Mouse (Mus musculus): ENCODE measurements around the gene Olfr773.
A peak's percentile ranks its signal among the peaks of the same experiment; 100 is the strongest.
"Not testable (repeated sequence)": the region's sequence is repeated elsewhere in the genome, so short reads cannot be mapped to it uniquely, and the experiment has no call there.

Olfr773 gene

DNA sequence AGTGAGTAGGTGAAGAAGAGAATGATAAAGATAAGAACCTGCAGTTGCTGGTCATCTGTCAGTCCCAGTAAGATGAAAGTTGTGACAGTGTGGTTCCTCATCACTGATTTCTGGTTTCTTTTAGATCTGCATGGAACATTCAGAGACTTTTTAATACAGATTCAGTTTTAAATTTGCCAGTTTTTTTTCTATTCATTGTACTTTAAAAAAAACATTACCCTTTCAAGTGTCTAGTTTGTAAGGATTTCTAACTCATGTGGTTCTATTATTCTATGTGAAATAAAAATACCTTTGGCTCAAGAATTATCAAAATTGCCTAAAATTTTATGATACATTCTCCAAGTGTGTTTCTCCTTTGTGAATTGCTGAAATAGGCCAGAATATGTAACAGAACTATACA is at the start of gene Olfr773:
Olfr773 (minus strand) TSS at position 101 of the 400 bp plus-strand sequence.
- not testable (repeated sequence) for DNase-seq

DNA sequence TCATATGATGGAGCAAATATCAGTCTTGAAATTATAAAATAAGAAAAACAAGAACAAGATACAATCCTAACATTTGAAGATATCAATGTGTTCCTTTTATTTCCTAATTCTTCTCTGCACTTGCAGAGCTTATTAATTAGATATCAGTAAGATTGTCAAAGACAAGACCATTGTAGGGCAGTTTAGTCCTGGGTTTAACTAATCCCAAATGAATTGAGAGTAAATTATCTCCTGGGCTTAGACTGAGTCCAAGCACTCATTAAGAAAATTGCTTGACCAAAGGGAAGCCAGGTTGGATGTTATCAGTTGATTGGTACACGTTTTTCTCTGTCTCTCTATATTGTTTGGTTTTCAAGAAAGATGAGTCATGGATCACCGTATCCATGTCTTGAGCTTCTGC is 48.7 kb upstream of the Olfr773 start, which contains the start of gene Olfr774:
Olfr774 (plus strand) TSS at position 301 of the 400 bp plus-strand sequence.
- no peak for DNase-seq

DNA sequence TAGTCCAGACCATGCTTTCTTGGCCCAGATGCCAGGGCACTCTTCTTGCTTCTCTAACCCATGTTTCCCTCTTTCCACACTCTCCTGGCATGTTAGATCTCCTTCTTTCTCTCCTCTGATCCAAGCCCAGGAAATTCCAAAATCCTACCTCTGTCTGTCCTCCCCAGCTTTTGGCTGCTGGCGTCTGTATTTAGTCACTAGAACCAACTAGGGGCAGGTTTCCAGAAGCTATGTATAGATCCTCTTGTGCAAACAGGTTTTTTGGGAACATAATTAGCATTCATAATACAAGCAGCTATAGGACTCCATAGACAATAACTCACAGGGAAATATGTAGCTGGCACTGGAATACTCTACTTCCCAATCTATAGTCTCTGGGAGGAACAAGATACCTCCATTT is 43.5 kb upstream of the Olfr773 start:
- DNase-seq: peak; percentile 1

DNA sequence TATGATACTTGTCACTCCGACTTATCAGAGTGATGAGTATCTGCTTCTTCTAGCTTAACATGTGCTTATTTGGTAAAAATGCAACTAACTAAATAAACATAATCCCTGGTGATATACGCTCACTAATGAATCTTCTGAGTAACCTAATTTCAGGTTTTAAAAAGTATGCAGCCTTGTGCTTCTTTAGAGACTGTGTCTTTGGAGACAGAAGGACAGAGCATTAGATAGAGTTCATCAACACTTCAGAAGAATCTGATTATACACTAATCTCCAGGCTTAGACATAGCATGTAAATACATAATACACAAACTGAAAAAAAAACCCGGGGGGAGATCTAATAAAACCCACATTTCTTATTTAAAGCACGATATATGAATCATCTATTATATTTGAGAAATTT is 9.4 kb downstream of the Olfr773 start, which contains the start of gene Olfr772:
Olfr772 (minus strand) TSS at position 101 of the 400 bp plus-strand sequence.
- DNase-seq: not testable (repeated sequence)

DNA sequence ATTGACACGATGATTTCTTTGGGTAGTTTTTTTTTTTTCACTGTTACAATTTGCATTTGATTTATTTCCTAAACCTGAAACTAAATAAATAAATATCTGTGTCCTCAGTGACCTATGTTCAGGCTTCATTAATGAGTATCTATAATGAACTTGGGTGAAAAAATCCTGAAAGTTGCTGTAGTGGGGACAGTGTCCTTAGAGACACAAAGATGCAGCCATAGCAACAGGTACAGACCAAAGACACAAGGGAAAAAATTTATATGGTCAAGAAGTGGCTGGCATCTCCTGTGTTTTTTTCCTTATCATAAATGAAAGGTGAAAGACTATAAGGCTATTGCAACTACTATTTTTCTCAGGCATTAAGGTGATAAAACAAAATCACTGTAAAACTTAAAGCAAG is 22.6 kb downstream of the Olfr773 start, which contains the start of gene Olfr771:
Olfr771 (minus strand) TSS at position 101 of the 400 bp plus-strand sequence.
- no peak for DNase-seq

DNA sequence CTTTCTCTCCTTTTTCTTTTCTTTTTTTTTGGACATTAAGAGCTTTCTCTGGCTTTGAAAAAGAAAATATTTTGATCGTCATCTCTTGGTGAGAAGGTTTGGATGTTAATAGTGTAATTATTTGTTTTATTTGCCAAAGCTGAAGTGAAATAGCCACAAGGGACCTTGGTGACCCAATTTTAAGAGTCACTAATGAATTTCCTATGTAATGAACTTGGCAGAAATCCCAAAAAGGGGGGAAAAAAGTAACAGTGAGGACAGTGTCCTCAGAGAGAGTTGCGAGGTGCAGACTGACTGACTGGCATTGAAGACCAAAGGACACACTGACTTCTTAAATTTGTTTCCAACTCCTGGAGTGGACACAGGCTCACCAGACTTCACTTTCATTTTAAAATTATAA is 48.3 kb downstream of the Olfr773 start, which contains the start of gene Olfr770:
Olfr770 (minus strand) TSS at position 101 of the 400 bp plus-strand sequence.
- DNase-seq: no peak
